Mouse (Mus musculus) lung, postnatal 0 days (tissue): ENCODE data around the gene Arih2.

Experiments used
- CTCF ChIP-seq: IDR thresholded peaks from 2 replicates; pipeline ENCODE4 v1.5.1; 2016; ENCODE audit warnings: antibody characterized with exemption, mild to moderate bottlenecking
- EP300 ChIP-seq: IDR thresholded peaks from 2 replicates; pipeline ENCODE4 v1.6.1; 2016; ENCODE audit warnings: antibody characterized with exemption, mild to moderate bottlenecking, control low read depth

- TF ChIP-seq EP300 (no peak), CTCF (no peak)
Measured at GRCm38 (mm10) chr9:108649561-108650440, 615 bp upstream of the Arih2 start.
